Mouse (Mus musculus): ENCODE measurements around the gene Ice1.

Ice1 gene

GRCm38 (mm10) chr13:70574216-70574615, 63.2 kb downstream of the Ice1 start:
- no peak for DNase-seq (ENCODE audit: extremely low read depth, low read depth)

- no peak for DNase-seq (ENCODE audit: extremely low read depth, low read depth)
Observed at GRCm38 (mm10) chr13:70567889-70568288, 69.5 kb downstream of the Ice1 start.

GRCm38 (mm10) chr13:70553456-70553855, 84.0 kb downstream of the Ice1 start:
- no peak for DNase-seq (ENCODE audit: extremely low read depth, low read depth)

GRCm38 (mm10) chr13:70547457-70547856, 90.0 kb downstream of the Ice1 start:
- no peak for DNase-seq (ENCODE audit: extremely low read depth, low read depth)

- DNase-seq (ENCODE audit: extremely low read depth, low read depth) = no peak
Observed at GRCm38 (mm10) chr13:70545261-70545660, 92.2 kb downstream of the Ice1 start.

- no peak for DNase-seq (ENCODE audit: extremely low read depth, low read depth)
Observed at GRCm38 (mm10) chr13:70539842-70540241, 97.6 kb downstream of the Ice1 start.

- DNase-seq (ENCODE audit: extremely low read depth, low read depth) = no peak
Observed at GRCm38 (mm10) chr13:70533412-70533811, 104.0 kb downstream of the Ice1 start.

- no peak for DNase-seq (ENCODE audit: extremely low read depth, low read depth)
Observed at GRCm38 (mm10) chr13:70532719-70533118, 104.7 kb downstream of the Ice1 start.

- no peak for DNase-seq (ENCODE audit: extremely low read depth, low read depth)
Observed at GRCm38 (mm10) chr13:70517651-70518050, 119.8 kb downstream of the Ice1 start.

- DNase-seq (ENCODE audit: extremely low read depth, low read depth) = no peak
Observed at GRCm38 (mm10) chr13:70515004-70515403, 122.4 kb downstream of the Ice1 start.

GRCm38 (mm10) chr13:70510199-70510598, 127.2 kb downstream of the Ice1 start:
- DNase-seq (ENCODE audit: extremely low read depth, low read depth) = no peak

GRCm38 (mm10) chr13:70509375-70510016, 127.9 kb downstream of the Ice1 start:
- no peak for DNase-seq (ENCODE audit: extremely low read depth, low read depth)

- no peak for DNase-seq (ENCODE audit: extremely low read depth, low read depth)
Observed at GRCm38 (mm10) chr13:70508708-70509374, 128.6 kb downstream of the Ice1 start.

All from MEL-GATA-1-ER (cell line).